Mouse (Mus musculus) retina, postnatal 1 day (tissue): ENCODE results near the gene Rab31.
A peak's percentile ranks its signal among the peaks of the same experiment; 100 is the strongest.

Experiments used
- DNase-seq: peaks from one replicate; pipeline ENCODE4 v3.0.0-alpha.2; 2012

Gene Rab31

GRCm38 (mm10) chr17:65737175-65737574 lies 35.4 kb downstream of the Rab31 start:
- no peak for DNase-seq

- DNase-seq: no peak
These were observed 37.5 kb downstream of the Rab31 start for GRCm38 (mm10) chr17:65735088-65735487.

GRCm38 (mm10) chr17:65732666-65733065 lies 39.9 kb downstream of the Rab31 start:
- no peak for DNase-seq

DNA sequence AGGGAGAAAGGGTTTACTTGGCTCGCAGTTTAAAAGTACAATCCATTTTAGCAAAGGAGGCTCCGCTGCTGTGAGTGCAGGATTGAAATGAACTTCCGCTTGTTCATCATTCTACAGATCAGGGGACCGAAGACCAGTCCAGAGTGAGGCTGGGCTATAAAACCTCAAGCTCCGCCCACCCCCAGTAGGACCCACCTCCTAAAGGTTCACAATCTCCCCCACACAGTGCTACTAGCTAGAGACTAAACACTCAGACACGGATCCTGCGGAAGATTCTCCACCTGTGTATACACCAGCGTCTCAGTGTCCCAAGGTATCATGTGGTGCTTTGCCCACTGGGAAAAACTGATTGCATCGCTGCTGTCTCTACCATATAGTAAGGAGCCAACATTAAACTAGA lies 40.8 kb downstream of the Rab31 start:
- no peak for DNase-seq

- DNase-seq: no peak
These were observed 42.4 kb downstream of the Rab31 start for GRCm38 (mm10) chr17:65729945-65730741.

GRCm38 (mm10) chr17:65726755-65727154 lies 45.8 kb downstream of the Rab31 start:
- DNase-seq: no peak

- peak; percentile 48 for DNase-seq
These were observed 46.3 kb downstream of the Rab31 start for GRCm38 (mm10) chr17:65726274-65726673.

DNA sequence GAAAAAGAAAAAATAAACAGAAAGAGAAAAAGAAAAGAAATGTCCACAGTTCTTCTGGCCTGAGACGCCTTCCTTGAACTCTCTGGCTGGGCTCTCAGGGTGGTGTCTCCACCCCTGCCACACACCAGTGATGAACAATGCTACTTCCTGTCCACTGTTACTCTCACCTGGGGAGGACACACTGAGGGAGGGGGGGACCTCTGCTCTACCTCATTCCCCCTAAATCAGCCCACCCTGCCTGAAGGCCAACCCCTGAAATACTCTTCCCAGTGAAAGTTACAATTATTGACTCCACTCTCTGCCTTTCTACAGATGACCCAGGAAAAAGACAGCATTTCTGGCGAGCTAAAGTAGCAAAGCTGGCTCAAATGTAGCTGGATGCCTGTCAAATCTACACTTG lies 46.7 kb downstream of the Rab31 start:
- DNase-seq: no peak

GRCm38 (mm10) chr17:65725381-65725780 lies 47.2 kb downstream of the Rab31 start:
- peak; percentile 36 for DNase-seq

DNA sequence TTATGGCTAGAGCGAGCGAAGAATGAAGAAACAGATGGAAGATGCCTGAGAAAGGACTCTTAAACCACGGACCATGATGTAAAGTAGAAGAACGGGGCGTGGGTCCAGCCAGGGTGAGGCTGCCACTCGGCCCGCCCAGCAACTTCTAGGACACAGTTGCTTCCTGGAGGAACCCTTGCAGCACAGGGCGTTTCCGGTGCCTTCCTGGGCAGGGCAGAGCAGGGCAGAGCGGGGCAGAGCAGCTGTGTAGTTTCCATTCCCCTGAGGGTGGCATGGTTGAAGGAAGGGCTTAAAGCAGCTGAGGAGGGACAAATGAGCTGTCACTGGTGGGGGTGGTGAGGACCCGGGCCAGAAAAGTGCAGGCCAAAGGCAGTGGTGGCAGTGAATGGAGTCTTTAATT lies 48.3 kb downstream of the Rab31 start:
- DNase-seq: no peak

DNA sequence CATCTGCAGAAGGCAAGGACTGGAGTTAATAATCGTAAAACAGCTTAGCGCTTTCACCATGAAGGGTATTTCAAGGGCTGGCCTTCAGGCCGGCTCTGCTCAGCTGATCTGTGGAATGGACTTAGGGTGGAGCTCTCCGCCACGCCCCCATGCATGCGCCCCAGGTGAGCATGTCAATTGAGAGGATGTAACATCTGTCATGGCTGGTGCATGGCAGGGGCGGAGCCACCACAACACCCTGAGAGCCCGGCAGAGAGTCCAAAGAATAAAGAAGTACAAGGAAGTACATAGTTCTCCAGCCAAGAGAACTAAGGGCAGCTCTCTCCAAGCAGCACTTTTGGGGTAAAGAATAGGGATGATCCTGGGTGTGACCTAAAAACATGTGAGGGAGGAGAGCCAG lies 48.9 kb downstream of the Rab31 start:
- no peak for DNase-seq

DNA sequence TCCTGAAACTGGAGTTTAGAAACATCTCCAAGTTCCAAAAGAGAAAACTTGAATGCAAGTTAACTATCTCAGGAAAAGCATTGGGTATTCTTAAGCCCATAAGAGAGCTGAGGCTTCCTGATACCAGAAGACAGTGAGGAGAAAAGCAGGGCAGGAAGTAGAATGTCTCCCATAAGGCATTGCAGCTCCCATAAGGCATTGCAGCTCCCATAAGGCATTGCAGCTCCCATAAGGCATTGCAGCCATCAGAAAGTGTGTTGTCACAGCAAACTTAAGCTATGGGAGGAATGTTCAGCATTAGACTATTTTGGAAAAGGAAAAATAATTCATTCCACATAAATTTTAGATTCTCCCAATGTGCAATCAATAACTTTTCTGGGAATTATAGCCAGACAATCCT lies 51.2 kb downstream of the Rab31 start:
- no peak for DNase-seq

DNA sequence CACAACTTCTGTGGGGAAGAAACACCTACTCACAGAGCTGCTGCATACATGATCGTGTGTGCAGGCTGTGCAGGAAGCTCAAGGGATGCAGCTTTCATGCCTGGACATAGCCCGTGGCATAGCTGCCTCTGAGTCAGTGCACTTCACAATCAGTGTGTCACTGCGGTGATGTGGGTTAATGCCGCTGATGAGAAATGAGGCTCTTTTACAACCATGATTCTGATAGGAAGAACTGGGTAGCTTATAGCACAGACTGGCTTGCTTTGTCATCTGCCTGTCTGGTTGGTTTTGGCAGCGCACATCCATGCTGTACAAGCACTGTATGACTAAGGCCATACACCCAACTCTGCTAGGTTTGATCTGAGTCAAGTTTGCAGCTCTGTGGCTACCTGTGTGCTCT lies 52.7 kb downstream of the Rab31 start:
- no peak for DNase-seq

DNA sequence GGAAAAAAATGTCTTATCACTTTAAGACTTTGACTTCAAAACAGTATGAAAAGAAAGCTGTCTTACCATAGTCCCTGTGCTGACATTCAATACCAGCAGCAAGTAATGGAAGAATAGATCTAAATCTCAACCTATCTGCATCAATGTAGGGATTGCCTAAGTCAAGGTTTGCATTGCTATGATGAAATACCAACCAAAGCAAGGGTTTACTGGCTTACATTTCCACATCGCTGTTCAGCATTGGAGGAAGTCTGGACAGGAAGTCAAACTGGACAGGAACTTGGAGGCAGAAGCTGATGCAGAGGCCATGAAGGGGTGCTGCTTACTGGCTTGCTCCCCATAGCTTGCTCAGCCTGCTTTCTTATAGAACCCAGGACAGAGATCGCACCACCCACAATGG lies 54.0 kb downstream of the Rab31 start:
- DNase-seq: no peak

DNA sequence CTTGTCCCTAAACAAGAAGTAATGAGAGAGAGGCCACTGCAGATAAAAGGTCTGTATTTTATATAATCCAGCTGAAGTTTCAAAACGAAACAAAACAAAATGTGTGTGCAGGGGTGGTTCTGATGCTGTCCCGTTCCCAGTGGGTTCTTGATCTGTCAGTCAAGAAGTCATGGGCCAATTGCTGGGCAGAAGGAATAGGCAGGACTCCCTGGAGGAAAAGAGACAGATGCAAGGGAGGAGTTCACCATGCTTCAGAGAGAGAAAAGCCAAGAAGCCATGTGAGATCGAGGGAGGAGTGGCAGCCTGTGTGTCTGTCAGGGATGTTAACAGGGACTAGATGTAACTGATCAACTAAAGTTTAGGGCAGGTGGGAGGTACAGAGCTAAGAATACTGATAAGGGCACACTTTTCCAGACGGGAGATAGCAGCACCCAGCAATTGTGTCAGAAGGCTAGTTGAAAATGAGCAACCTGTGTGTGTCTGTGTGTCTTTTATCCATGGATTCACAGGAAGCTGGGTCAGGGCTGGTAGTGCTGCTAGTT lies 54.8 kb downstream of the Rab31 start:
- no peak for DNase-seq

GRCm38 (mm10) chr17:65714060-65714459 lies 58.5 kb downstream of the Rab31 start:
- DNase-seq: peak; percentile 20

GRCm38 (mm10) chr17:65712861-65713535 lies 59.6 kb downstream of the Rab31 start:
- DNase-seq: no peak

GRCm38 (mm10) chr17:65711779-65712178 lies 60.8 kb downstream of the Rab31 start:
- DNase-seq: no peak

DNA sequence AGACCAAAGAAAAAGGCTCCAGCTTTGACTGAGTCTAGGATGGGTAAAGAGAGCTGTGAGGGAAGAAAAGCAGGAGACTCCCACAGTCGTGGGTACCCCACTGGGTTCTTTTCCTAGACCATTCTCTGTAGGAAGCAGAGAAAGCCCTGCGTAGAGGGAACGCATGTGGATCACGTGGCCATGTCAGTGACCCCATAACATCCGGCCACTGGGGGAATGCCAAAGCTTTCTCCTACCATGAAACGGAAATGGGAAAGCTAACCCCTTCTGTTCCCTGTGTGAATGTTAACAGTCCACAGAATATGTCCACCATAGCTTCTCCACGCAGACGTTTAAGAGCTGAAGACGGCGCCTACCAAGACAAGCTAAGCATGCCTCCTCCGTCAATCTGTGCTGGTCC lies 62.0 kb downstream of the Rab31 start:
- DNase-seq: no peak

- DNase-seq: peak; percentile 61
These were observed 66.3 kb downstream of the Rab31 start for GRCm38 (mm10) chr17:65706220-65706619.

GRCm38 (mm10) chr17:65703527-65704391 lies 68.8 kb downstream of the Rab31 start:
- no peak for DNase-seq

GRCm38 (mm10) chr17:65701797-65702566 lies 70.6 kb downstream of the Rab31 start:
- DNase-seq: peak; percentile 74
